ENCODE assay signal across 19 mouse cellular contexts in the genomic region with DNA sequence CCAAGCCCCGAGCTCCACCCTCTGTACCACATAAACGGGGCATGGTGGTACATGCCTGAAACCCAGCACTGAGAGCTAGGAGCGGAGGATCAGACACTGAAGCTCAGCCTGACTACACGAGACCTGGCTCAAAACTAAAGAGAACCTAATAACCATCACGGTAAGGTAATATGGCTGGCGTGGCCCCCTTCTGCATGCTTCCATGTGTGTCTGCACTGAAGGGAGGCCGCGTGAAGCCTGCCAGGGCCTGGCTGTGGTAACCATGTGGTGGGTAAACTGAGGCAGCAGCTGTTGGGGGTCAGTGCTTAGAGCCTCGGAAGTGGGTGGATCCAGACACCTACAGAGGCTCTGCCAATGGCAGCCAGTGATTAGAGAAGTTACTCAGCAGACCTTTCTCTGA. TPM values are rescaled to one million over a fixed set of nuclear protein-coding genes. Genes with fewer than 3 reads are reported as not detected.
DNase-seq lines count a peak whose midpoint lies in the region; ATAC-seq lines count a peak whose summit lies in the region.
"Had no signal": no experiment of that assay in that cellular context is flagged by ENCODE, and none has a peak within 500 bp of the region (broad histone marks: within the 10 kb centered on the region; RNA-seq: fewer than 3 reads in every experiment).

No protein-coding gene starts in this region.

- no peak overlapping the region for H3K4me3 ChIP-seq in heart, embryonic 12.5 days
- no peak overlapping the region for H3K4me3 ChIP-seq in midbrain, embryonic 11.5 days (ENCODE audit: low read depth, low read length)
- no peak overlapping the region for H3K4me3 ChIP-seq in midbrain, embryonic 14.5 days (replicated peaks; ENCODE audit: low read depth, low read length)

- DNase-seq in heart, adult 11 months, result peak; percentile 78
- peak; percentile 57 for DNase-seq in midbrain, embryonic 11.5 days (ENCODE audit: low spot score, missing footprints)
- DNase-seq in midbrain, embryonic 14.5 days, result no peak
- DNase-seq: adrenal gland, adult 2 months; adrenal gland, adult 8-10 months; adrenal gland, postnatal 10 days; adrenal gland, postnatal 14 days; adrenal gland, postnatal 25 days; adrenal gland, postnatal 36 days; B cell, adult 2 months; cerebellum, adult 11 months; cerebellum, adult 11-12 months; cerebellum, adult 18-20 months had no signal

- WGBS in heart, embryonic 12.5 days, result 79% methylated on average over 9 of the region's 9 CpGs
- WGBS in midbrain, embryonic 11.5 days, result 86% methylated on average over 9 of the region's 9 CpGs
- 86% methylated on average over 9 of the region's 9 CpGs for WGBS in midbrain, embryonic 14.5 days

- peaks cover 18% of the 10 kb centered on the region for H3K27me3 ChIP-seq in heart, embryonic 12.5 days (replicated peaks)
- no peaks in the 10 kb centered on the region for H3K27me3 ChIP-seq in midbrain, embryonic 11.5 days (ENCODE audit: control insufficient read depth, insufficient read depth, low read length)
- no peaks in the 10 kb centered on the region for H3K27me3 ChIP-seq in midbrain, embryonic 14.5 days (ENCODE audit: control insufficient read depth, insufficient read depth, low read length)
- H3K27me3 ChIP-seq: CH12.LX, Patski had no signal

- ATAC-seq in heart, embryonic 12.5 days (ENCODE audit: insufficient number of reproducible peaks, low FRiP score), result no peak
- no peak for ATAC-seq in midbrain, embryonic 11.5 days (ENCODE audit: low FRiP score)
- ATAC-seq in midbrain, embryonic 14.5 days (ENCODE audit: low FRiP score, low TSS enrichment), result no peak
- ATAC-seq: activated CD4-positive, CD25-positive, alpha-beta regulatory T cell, adult 4 months; CD4-positive, CD25-positive, alpha-beta regulatory T cell, adult 4 months; Patski had no signal

- H3K9me3 ChIP-seq in heart, embryonic 12.5 days (replicated peaks), result no peaks in the 10 kb centered on the region
- no peaks in the 10 kb centered on the region for H3K9me3 ChIP-seq in midbrain, embryonic 11.5 days (ENCODE audit: control insufficient read depth, low read length)
- no peaks in the 10 kb centered on the region for H3K9me3 ChIP-seq in midbrain, embryonic 14.5 days (ENCODE audit: control insufficient read depth, low read length)

- H3K4me1 ChIP-seq in heart, embryonic 12.5 days (replicated peaks), result 0 out of 2 replicates have a peak, but pooled peaks cover 3% of the 10 kb centered on the region
- H3K4me1 ChIP-seq in midbrain, embryonic 11.5 days (ENCODE audit: control insufficient read depth, insufficient read depth, low read length), result no peaks in the 10 kb centered on the region
- no peaks in the 10 kb centered on the region for H3K4me1 ChIP-seq in midbrain, embryonic 14.5 days (ENCODE audit: control insufficient read depth, insufficient read depth, low read length)

- H3K9ac ChIP-seq in heart, embryonic 12.5 days, result no peak overlapping the region
- H3K9ac ChIP-seq in midbrain, embryonic 11.5 days (ENCODE audit: low read length), result no peak overlapping the region
- no peak overlapping the region for H3K9ac ChIP-seq in midbrain, embryonic 14.5 days (replicated peaks; ENCODE audit: low read length)

- H3K36me3 ChIP-seq in heart, embryonic 12.5 days, result no peaks in the 10 kb centered on the region
- no peaks in the 10 kb centered on the region for H3K36me3 ChIP-seq in midbrain, embryonic 11.5 days (ENCODE audit: control insufficient read depth, insufficient read depth, low read length)
- no peaks in the 10 kb centered on the region for H3K36me3 ChIP-seq in midbrain, embryonic 14.5 days (ENCODE audit: control insufficient read depth, insufficient read depth, low read length)
- H3K36me3 ChIP-seq: G1E had no signal

- H3K4me2 ChIP-seq in heart, embryonic 12.5 days, result no peak overlapping the region
- no peak overlapping the region for H3K4me2 ChIP-seq in midbrain, embryonic 11.5 days
- H3K4me2 ChIP-seq in midbrain, embryonic 14.5 days (ENCODE audit: low read length), result no peak overlapping the region

- H3K27ac ChIP-seq in heart, embryonic 12.5 days (ENCODE audit: poor library complexity, severe bottlenecking), result no peak overlapping the region
- H3K27ac ChIP-seq in midbrain, embryonic 11.5 days (ENCODE audit: low read depth, low read length), result no peak overlapping the region
- H3K27ac ChIP-seq in midbrain, embryonic 14.5 days (replicated peaks; ENCODE audit: low read depth, low read length), result no peak overlapping the region

RNA-seq across cellular contexts. Expression of a gene that starts 23.1 kb away (rescaled TPM):
- 35.6 and 36.7 TPM in 2 replicates for polyA plus RNA-seq in heart, embryonic 12.5 days (2016; fragmentation: Nextera tagmentation; extraction: Ambion mirVana)
- 43.3 and 50.6 TPM in 2 replicates for polyA plus RNA-seq in midbrain, embryonic 11.5 days (2014; fragmentation: Nextera tagmentation; extraction: Ambion mirVana)
- 45.7 and 50.1 TPM in 2 replicates for polyA plus RNA-seq in midbrain, embryonic 14.5 days (2014; fragmentation: Nextera tagmentation; extraction: Ambion mirVana)
